Mouse (Mus musculus) kidney, embryonic 16.5 days (tissue): ENCODE measurements at regions not wholly inside any gene's neighbourhood (a gene's known extent, or its start where the extent isn't known, plus 50 kb on each side); places are given as distances from the start of the nearest gene placed in this dataset.

ENCODE experiments used
- ATAC-seq: fragments of 200-750 bp; cut with Nextera tagmentation; 2 replicates; pipeline ENCODE4 v1.8.0; 2017; ENCODE audit warnings: moderate TSS enrichment; ENCODE audit not compliant: low FRiP score, low TSS enrichment
- H3K27ac ChIP-seq: fragments of 300-500 bp; sonication (generic); 2 replicates; pipeline ENCODE4 v1.5.1; 2014; ENCODE audit warnings: low read length
- H3K27me3 ChIP-seq: fragments of 300-500 bp; sonication (generic); 2 replicates; pipeline ENCODE4 v1.6.1; 2014; ENCODE audit warnings: low read length, control low read depth, mixed read lengths; ENCODE audit not compliant: insufficient read depth
- H3K36me3 ChIP-seq: fragments of 300-500 bp; sonication (generic); 2 replicates; pipeline ENCODE4 v1.6.1; 2014; ENCODE audit warnings: low read length, control low read depth, mixed read lengths; ENCODE audit not compliant: insufficient read depth
- H3K4me1 ChIP-seq: fragments of 300-500 bp; sonication (generic); 2 replicates; pipeline ENCODE4 v1.6.1; 2014; ENCODE audit warnings: low read length, control low read depth, mixed read lengths; ENCODE audit not compliant: insufficient read depth
- H3K4me2 ChIP-seq: fragments of 300-500 bp; sonication (generic); replicated peaks from 2 replicates; pipeline ENCODE4 v1.6.1; 2014; ENCODE audit warnings: low read depth, low read length
- H3K4me3 ChIP-seq: fragments of 300-500 bp; sonication (generic); 2 replicates; pipeline ENCODE4 v1.5.1; 2014; ENCODE audit warnings: mild to moderate bottlenecking, low read length
- H3K9ac ChIP-seq: fragments of 300-500 bp; sonication (generic); replicated peaks from 2 replicates; pipeline ENCODE4 v1.6.1; 2014; ENCODE audit warnings: low read length
- H3K9me3 ChIP-seq: fragments of 300-500 bp; sonication (generic); 2 replicates; pipeline ENCODE4 v1.6.1; 2016; ENCODE audit warnings: low read length, control low read depth
- WGBS: fragments of 180-500 bp; shearing (Covaris S2); extraction: QIAGEN DNeasy Blood & Tissue Kit; methylation state at CpG from one replicate; pipeline ENCODE4 v1.1.7; 2014; 5-methylcytosine and 5-hydroxymethylcytosine counted together

DNA sequence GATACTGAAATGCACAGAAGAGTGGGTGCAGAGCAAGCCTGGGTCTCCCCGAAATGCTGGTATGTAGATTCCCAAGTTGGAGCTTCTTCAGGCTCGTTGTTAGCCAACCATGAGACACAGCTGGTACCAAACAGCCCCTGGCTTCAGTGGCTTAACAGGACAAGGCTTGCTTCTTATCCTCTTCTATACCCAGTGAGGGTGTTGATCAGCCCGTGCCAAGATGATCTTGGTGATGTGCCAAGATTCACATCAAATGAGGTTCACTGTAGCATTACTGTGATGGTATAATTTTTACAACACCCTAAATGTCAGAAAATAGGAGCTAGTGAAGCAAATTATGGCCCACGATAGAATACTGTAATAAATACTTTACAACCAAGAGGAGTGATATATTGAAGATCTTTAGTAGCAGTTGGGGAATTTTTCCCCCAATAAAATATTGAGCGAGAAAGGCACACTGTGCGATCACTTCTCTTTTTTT, 152.5 kb downstream of the Syk start:
- Histone ChIP-seq H3K9ac (no peak overlapping the region), H3K9me3 (no peaks in the 10 kb centered on the region), H3K36me3 (no peaks in the 10 kb centered on the region), H3K27ac (no peak overlapping the region), H3K4me2 (no peak overlapping the region), H3K4me3 (no peak overlapping the region), H3K27me3 (no peaks in the 10 kb centered on the region), H3K4me1 (peaks cover 9% of the 10 kb centered on the region)
- WGBS, result 59% methylated on average over 6 of the region's 6 CpGs
- ATAC-seq, result no peak

DNA sequence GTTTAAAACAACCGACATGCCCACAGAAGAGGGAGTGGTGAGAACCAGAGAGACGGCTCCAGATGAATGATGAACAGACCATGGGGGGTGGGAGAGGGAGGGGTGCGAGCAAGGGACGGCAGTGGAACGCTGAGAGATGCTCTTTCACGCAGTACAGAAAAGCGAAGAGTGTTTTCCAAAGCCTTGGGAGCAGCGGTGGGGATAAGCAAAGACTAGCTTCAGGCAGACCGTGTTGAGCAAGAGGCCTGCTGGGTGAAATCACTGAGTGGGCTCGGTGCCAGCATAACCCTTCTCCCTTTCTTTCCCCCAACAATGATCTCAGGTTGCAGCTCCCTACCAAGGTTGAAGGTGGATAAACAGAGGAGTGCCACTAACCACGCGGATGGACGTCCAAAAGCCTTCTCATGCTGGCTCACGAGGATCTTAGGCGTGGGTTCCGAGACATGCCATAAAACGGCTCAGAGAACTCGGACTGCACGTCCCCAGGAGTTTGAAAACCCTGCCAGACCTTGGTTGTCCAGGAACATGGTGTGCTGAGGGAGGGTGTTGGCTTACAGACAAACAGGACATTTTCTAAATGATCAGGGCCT, 153.1 kb downstream of the Syk start:
- H3K4me1 ChIP-seq, result peaks cover 9% of the 10 kb centered on the region
- ATAC-seq, result peak; percentile 46; the same call in 1 of the 2 replicates
- no peak overlapping the region for H3K4me3 ChIP-seq
- WGBS, result 35% methylated on average over 19 of the region's 19 CpGs
- no peak overlapping the region for H3K9ac ChIP-seq
- H3K9me3 ChIP-seq, result no peaks in the 10 kb centered on the region
- no peaks in the 10 kb centered on the region for H3K36me3 ChIP-seq
- no peaks in the 10 kb centered on the region for H3K27me3 ChIP-seq
- no peak overlapping the region for H3K4me2 ChIP-seq
- H3K27ac ChIP-seq, result no peak overlapping the region

DNA sequence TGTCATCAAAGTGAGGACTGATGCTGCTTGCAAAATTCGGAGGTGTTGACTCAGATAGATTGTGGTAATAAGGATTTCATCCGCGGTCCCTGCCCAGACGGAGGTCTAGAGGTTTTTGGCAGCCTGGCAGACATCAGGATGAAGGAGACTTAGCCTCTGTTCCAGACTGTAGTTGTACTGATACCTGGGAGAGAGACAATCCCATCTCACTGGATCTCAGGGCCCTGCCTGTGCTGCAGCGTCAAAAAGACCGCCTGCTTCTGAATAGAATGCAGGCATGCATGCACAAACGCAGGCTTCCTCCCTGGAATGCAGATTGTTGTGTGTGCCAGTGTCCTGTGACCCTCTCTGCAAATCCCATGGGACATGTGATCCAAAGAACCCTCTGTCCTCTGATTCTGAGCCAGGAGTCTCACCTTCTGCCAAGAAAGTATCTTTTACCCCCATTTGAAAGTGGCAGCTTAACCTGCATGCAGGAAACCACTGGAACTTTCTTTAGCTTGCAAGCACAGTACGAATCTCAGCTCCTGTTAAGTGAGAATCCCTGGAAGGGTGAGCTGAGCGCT, 155.2 kb downstream of the Syk start:
- H3K27ac ChIP-seq, result no peak overlapping the region
- no peaks in the 10 kb centered on the region for H3K36me3 ChIP-seq
- no peak overlapping the region for H3K9ac ChIP-seq
- H3K9me3 ChIP-seq, result no peaks in the 10 kb centered on the region
- no peak for ATAC-seq
- H3K4me3 ChIP-seq, result no peak overlapping the region
- peaks cover 9% of the 10 kb centered on the region for H3K4me1 ChIP-seq
- H3K4me2 ChIP-seq, result no peak overlapping the region
- WGBS, result 76% methylated on average over 9 of the region's 9 CpGs
- H3K27me3 ChIP-seq, result no peaks in the 10 kb centered on the region

DNA sequence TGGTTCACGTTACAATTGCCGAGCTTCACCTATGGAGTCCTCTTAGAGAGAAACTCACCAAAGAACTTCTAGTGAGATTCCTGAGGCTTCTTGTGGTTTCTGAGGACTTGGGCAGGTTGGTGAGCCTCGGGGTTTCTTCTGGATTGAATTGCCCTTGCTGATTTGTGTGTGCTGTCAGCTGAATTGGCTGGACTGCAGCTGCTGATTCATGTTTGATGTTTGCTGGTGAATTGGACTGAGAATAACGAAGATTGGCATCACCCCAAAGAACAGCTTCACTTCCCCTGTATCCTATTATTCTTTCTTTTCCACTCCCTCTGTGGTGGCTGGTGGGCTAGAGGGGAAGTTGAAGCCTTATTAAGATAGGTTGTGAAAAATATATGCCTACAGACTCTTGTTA, 158.4 kb downstream of the Syk start:
- Histone ChIP-seq H3K36me3 (no peaks in the 10 kb centered on the region), H3K9ac (no peak overlapping the region), H3K9me3 (no peaks in the 10 kb centered on the region), H3K27ac (no peak overlapping the region), H3K4me2 (no peak overlapping the region), H3K27me3 (no peaks in the 10 kb centered on the region), H3K4me3 (no peak overlapping the region), H3K4me1 (peaks cover 2% of the 10 kb centered on the region)
- 81% methylated on average over 4 of the region's 4 CpGs for WGBS
- ATAC-seq, result no peak

DNA sequence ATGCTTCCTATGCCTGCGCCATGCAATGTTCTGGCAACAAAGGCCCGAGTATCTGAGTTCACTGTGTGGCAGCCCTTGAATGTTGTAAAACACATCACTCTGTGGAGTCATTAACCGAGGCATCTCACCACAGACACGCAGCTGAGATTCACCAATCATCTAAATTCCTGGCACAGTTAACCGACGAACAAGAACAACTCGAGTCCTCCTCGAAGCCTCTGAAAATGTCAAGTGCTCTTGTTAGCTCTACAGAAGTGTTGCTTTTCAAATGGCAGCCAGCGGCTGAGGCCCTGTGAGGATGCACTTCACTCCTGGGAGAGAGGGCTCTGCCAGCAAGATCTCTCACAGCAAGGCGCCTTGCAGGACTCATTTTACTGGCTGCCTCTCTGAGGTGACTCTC, 173.0 kb downstream of the Syk start:
- Histone ChIP-seq H3K27ac (no peak overlapping the region), H3K36me3 (no peaks in the 10 kb centered on the region), H3K27me3 (no peaks in the 10 kb centered on the region), H3K9me3 (no peaks in the 10 kb centered on the region), H3K4me2 (no peak overlapping the region), H3K4me1 (peaks cover 9% of the 10 kb centered on the region; the same call in 1 of the 2 replicates), H3K9ac (no peak overlapping the region), H3K4me3 (no peak overlapping the region)
- WGBS, result 63% methylated on average over 10 of the region's 10 CpGs
- ATAC-seq, result no peak

DNA sequence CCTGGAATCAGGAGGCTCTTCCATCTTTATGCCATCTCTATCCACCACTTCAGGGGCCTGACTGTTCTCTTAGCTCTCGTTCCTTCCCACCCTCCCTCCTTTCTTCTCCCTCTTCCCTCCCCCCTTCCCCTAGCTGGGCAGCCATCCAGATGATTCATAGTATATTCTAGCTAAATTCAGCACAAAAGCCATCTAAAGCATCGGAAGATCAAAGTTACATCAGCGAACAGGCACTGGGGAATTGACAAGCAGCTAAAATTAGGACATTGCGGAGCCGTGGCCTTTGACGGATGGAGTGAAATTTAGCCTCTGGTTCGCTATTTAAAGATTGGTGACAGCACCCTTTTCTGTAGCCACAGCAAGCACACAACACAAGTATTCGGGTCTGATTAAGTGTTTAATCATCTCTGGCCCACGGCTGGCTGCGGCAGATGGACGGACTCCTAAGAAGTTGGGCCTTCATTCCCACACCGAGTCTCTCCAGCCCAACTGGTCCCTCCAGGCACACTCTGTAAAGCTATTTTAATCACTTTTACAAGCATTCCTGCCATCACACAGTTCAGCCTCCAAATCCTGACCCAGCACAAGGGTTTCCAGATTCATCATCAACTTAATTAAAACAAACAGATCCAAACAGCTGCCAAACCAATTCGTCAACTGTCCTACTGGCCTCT, 163.8 kb downstream of the Auh start:
- Histone ChIP-seq H3K4me1 (peaks cover 25% of the 10 kb centered on the region), H3K9ac (no peak overlapping the region), H3K9me3 (no peaks in the 10 kb centered on the region), H3K4me2 (no peak overlapping the region), H3K36me3 (no peaks in the 10 kb centered on the region), H3K4me3 (no peak overlapping the region), H3K27ac (peak overlapping the region; percentile 43; the same call in 1 of the 2 replicates), H3K27me3 (no peaks in the 10 kb centered on the region)
- 22% methylated on average over 13 of the region's 13 CpGs for WGBS
- no peak for ATAC-seq

DNA sequence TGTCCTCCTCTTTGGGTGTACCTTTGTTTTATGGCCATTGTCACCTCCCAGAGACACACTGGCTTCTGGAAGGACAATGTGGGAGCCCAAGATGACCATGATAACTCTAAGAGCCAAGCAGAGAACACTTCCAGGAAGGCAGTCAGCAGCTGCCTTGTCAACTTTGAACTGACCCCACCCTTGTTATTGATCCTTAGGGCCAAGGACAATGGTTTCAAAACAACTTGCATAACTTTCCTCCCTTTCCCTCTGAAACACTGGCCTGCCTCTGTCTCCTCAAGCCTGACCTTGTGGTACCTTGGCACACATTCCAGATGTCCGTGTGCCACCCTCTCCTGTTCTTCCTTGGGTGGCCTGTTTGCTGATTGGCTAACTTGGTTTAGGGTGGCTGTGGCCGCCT, 163.2 kb downstream of the Auh start:
- Histone ChIP-seq H3K36me3 (no peaks in the 10 kb centered on the region), H3K4me2 (no peak overlapping the region), H3K4me1 (peaks cover 28% of the 10 kb centered on the region), H3K9me3 (no peaks in the 10 kb centered on the region), H3K9ac (no peak overlapping the region), H3K27ac (no peak overlapping the region), H3K27me3 (no peaks in the 10 kb centered on the region), H3K4me3 (no peak overlapping the region)
- 76% methylated on average over 2 of the region's 2 CpGs for WGBS
- no peak for ATAC-seq

DNA sequence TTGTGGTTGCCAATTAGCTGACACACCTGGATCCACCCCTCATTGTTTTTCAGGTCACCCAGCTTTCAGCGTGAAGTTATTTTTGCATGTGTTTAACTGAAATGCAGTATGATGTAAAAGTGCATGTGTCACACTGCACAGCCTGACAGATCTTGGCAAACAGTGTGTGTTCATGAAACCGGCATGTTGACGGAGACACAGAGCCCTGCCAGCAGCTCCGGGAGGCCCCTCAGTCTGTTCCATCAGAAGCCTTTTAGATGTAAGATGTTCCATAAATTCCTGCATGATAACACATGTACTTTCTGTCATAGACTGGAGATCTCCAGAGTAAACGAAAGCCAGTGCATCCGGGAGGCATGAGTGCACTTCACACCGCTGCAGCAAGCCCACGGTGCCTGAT, 159.5 kb downstream of the Auh start:
- WGBS, result 81% methylated on average over 8 of the region's 8 CpGs

DNA sequence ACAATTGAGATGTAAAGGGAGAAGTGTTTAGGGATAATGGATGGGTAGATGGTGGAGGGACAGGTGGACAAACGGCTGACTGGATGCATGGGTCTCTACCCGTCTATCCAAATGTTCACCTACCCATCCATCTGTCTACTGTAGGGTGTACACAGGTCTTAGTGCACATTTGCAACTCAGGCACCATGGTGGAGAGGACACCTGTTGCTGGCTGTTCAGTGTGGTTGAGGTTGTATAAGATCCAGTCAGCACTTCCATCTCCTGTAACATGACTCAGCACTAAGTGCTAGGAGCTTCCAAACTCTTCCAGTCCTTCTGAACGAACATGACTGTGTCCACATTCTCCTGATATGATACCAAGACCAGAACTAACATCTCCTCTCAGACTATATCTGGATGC, 158.0 kb downstream of the Auh start:
- Histone ChIP-seq H3K9me3 (no peaks in the 10 kb centered on the region), H3K4me1 (peaks cover 11% of the 10 kb centered on the region), H3K27me3 (no peaks in the 10 kb centered on the region), H3K4me3 (no peak overlapping the region), H3K36me3 (no peaks in the 10 kb centered on the region), H3K4me2 (no peak overlapping the region), H3K9ac (no peak overlapping the region), H3K27ac (no peak overlapping the region)
- WGBS, result 83% methylated on average over 3 of the region's 3 CpGs
- no peak for ATAC-seq

More for the DNA sequence above, 159.5 kb downstream of the Auh start:
- H3K4me3 ChIP-seq, result no peak overlapping the region
- ATAC-seq, result no peak
- H3K27me3 ChIP-seq, result no peaks in the 10 kb centered on the region
- H3K9me3 ChIP-seq, result no peaks in the 10 kb centered on the region
- H3K9ac ChIP-seq, result no peak overlapping the region
- H3K4me1 ChIP-seq, result peaks cover 27% of the 10 kb centered on the region
- H3K4me2 ChIP-seq, result no peak overlapping the region
- no peak overlapping the region for H3K27ac ChIP-seq
- H3K36me3 ChIP-seq, result no peaks in the 10 kb centered on the region

DNA sequence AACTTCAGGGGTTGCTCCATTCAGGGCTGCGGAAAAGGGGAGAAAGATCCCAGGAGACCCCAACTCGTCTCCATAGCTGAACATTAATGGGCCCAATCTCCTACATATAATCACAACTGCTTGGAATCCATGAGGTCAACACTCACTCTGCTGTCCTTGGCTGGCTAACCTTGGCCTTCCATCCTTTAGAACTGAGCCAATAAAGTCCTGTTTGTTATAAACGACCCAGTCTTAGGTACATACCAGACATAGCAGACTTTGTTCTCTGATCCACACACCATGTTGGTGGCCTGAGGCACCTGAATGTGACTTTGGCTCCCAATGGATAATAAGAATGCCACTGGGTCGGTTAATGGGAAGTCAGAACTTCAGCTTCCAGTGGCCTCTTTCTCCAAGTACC, 157.4 kb downstream of the Auh start:
- Histone ChIP-seq H3K4me3 (no peak overlapping the region), H3K9ac (no peak overlapping the region), H3K27me3 (no peaks in the 10 kb centered on the region), H3K9me3 (no peaks in the 10 kb centered on the region), H3K36me3 (no peaks in the 10 kb centered on the region), H3K4me2 (no peak overlapping the region), H3K4me1 (peaks cover 11% of the 10 kb centered on the region), H3K27ac (no peak overlapping the region)
- WGBS, result 77% methylated on average over 4 of the region's 4 CpGs
- ATAC-seq, result no peak
